Comparison of ENCODE assay signal across 25 mouse cellular contexts in the genomic region with DNA sequence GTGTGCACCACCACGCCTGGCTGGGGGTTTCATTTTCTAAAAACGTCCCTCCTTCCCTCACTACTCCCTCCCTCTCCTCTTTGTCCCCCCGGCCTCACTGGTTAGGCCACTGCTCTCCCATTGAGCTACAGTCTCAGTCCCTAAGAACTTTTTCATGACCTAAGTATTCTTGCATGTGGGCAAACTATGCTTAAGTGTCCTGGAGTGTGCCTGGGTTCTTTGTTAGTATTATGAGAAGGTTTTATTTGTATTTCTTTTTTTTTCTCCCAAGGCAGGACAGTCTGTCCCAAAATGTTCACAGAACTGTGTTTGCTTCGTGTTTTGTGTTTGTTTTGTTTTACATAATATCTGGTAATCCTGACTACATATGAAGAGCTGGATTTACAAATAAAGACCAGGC.
"Had no signal": no experiment of that assay in that cellular context is flagged by ENCODE, and none has a peak within 500 bp of the region (broad histone marks: within the 10 kb centered on the region; RNA-seq: fewer than 3 reads in every experiment).

No protein-coding gene starts in this region.

- H3K27me3 ChIP-seq: heart, embryonic 15.5 days; hindbrain, embryonic 12.5 days; intestine, embryonic 15.5 days; limb, embryonic 13.5 days; limb, embryonic 15.5 days had no signal

- H3K36me3 ChIP-seq: heart, embryonic 13.5 days; heart, embryonic 15.5 days; hindbrain, embryonic 10.5 days; hindbrain, embryonic 12.5 days; intestine, embryonic 15.5 days; limb, embryonic 13.5 days; limb, embryonic 15.5 days had no signal

- H3K9ac ChIP-seq: heart, embryonic 13.5 days; heart, embryonic 15.5 days; hindbrain, embryonic 12.5 days; hindbrain, embryonic 14.5 days; intestine, embryonic 15.5 days; limb, embryonic 13.5 days; limb, embryonic 15.5 days had no signal

- H3K27ac ChIP-seq: gastrocnemius, adult 2 months; heart, embryonic 13.5 days; heart, embryonic 15.5 days; hindbrain, embryonic 10.5 days; hindbrain, embryonic 12.5 days; hindbrain, embryonic 14.5 days; intestine, embryonic 15.5 days; limb, embryonic 13.5 days; limb, embryonic 15.5 days had no signal

- DNase-seq: gastrocnemius, adult 2 months; gastrocnemius, postnatal 10 days; gastrocnemius, postnatal 25 days; heart, adult 18-20 months; heart, postnatal 4 days; kidney, adult 18-20 months; kidney, adult 8-10 months; kidney, postnatal 10 days; kidney, postnatal 36 days; layer of hippocampus, adult 9-11 months; layer of hippocampus, postnatal 36 days; left cerebral cortex, postnatal 4 days had no signal

- H3K4me3 ChIP-seq: gastrocnemius, adult 2 months; heart, embryonic 13.5 days; heart, embryonic 15.5 days; hindbrain, embryonic 10.5 days; hindbrain, embryonic 12.5 days; intestine, embryonic 15.5 days; limb, embryonic 13.5 days; limb, embryonic 15.5 days had no signal

- ATAC-seq: forebrain, embryonic 16.5 days; hindbrain, embryonic 16.5 days; inflammation-experienced regulatory T-cells, adult 6 months; intestine, embryonic 15.5 days; intestine, postnatal 0 days had no signal

- H3K9me3 ChIP-seq: heart, embryonic 13.5 days; heart, embryonic 15.5 days; hindbrain, embryonic 10.5 days; hindbrain, embryonic 12.5 days; intestine, embryonic 15.5 days; limb, embryonic 13.5 days; limb, embryonic 15.5 days had no signal

- H3K4me2 ChIP-seq: heart, embryonic 11.5 days; heart, embryonic 13.5 days; heart, embryonic 15.5 days; hindbrain, embryonic 12.5 days; hindbrain, embryonic 14.5 days; intestine, embryonic 15.5 days; limb, embryonic 13.5 days; limb, embryonic 15.5 days had no signal

- H3K4me1 ChIP-seq: heart, embryonic 13.5 days; heart, embryonic 15.5 days; hindbrain, embryonic 10.5 days; hindbrain, embryonic 12.5 days; intestine, embryonic 15.5 days had no signal
